Mouse (Mus musculus) bone marrow macrophage, adult 2 months (primary cell): ENCODE measurements around the gene Ddx41. TPM values are rescaled to one million over a fixed set of nuclear protein-coding genes. Genes with fewer than 3 reads are reported as not detected.

Source experiments
- H3K27ac ChIP-seq: 2 replicates; pipeline ENCODE4 v1.5.1; 2012; ENCODE audit warnings: low read depth, low read length; ENCODE audit not compliant: insufficient read depth
- H3K4me1 ChIP-seq: 2 replicates; pipeline ENCODE4 v1.6.1; 2012; ENCODE audit warnings: low read length; ENCODE audit not compliant: control insufficient read depth, insufficient read depth
- H3K4me3 ChIP-seq: 2 replicates; pipeline ENCODE4 v1.5.1; 2012; ENCODE audit warnings: mild to moderate bottlenecking, low read length, moderate library complexity; ENCODE audit not compliant: insufficient read depth
- CTCF ChIP-seq: IDR thresholded peaks from 2 replicates; pipeline ENCODE4 v1.5.1; 2012; ENCODE audit warnings: low read depth, mild to moderate bottlenecking, low read length, moderate library complexity
- POLR2A ChIP-seq: IDR thresholded peaks from 2 replicates; pipeline ENCODE4 v1.6.1; 2012; ENCODE audit warnings: mild to moderate bottlenecking, low read depth, low read length, borderline replicate concordance
- polyA plus RNA-seq: library from polyadenylated mRNA; stranded (reverse); fragments of >200 nt; gene quantifications from 2 replicates; pipeline ENCODE4 v1.2.4, GENCODE M21; 2012; ENCODE audit not compliant: missing spikeins, insufficient read depth, insufficient read length

Ddx41 gene
- polyA plus RNA-seq, 1 experiment, result 39.1 TPM

GRCm38 (mm10) chr13:55494883-55495621, 41.4 kb downstream of the Ddx41 start:
- Histone ChIP-seq H3K4me1 (no peaks in the 10 kb centered on the region), H3K27ac (no peak overlapping the region), H3K4me3 (no peak overlapping the region)
- TF ChIP-seq CTCF (no peak), POLR2A (no peak)

- no peak overlapping the region for H3K27ac ChIP-seq
- no peak overlapping the region for H3K4me3 ChIP-seq
- no peaks in the 10 kb centered on the region for H3K4me1 ChIP-seq
- TF ChIP-seq CTCF (no peak), POLR2A (no peak)
Measured at GRCm38 (mm10) chr13:55494257-55494656, 42.2 kb downstream of the Ddx41 start.

- no peaks in the 10 kb centered on the region for H3K4me1 ChIP-seq
- no peak within 1 kb of the TSS for H3K27ac ChIP-seq
- H3K4me3 ChIP-seq, result peak within 1 kb of the TSS; percentile 41
- TF ChIP-seq POLR2A (no peak), CTCF (no peak)
Measured at GRCm38 (mm10) chr13:55487578-55488498, 48.6 kb downstream of the Ddx41 start, which contains the start of gene Dbn1. Gene Dbn1 (minus strand): TSS chr13:55488111.

GRCm38 (mm10) chr13:55486916-55487577, 49.4 kb downstream of the Ddx41 start:
- Histone ChIP-seq H3K4me1 (no peaks in the 10 kb centered on the region), H3K27ac (no peak overlapping the region), H3K4me3 (0 out of 2 replicates have a peak overlapping the region, but pooled peaks have one; percentile 1)
- no peak for TF ChIP-seq POLR2A
- TF ChIP-seq CTCF, result no peak

GRCm38 (mm10) chr13:55486029-55486794, 50.2 kb downstream of the Ddx41 start:
- no peak overlapping the region for H3K27ac ChIP-seq
- no peaks in the 10 kb centered on the region for H3K4me1 ChIP-seq
- TF ChIP-seq CTCF (no peak), POLR2A (no peak)
- H3K4me3 ChIP-seq, result no peak overlapping the region

- no peak overlapping the region for H3K27ac ChIP-seq
- no peak for TF ChIP-seq POLR2A
- TF ChIP-seq CTCF, result no peak
- H3K4me1 ChIP-seq, result no peaks in the 10 kb centered on the region
- no peak overlapping the region for H3K4me3 ChIP-seq
Measured at GRCm38 (mm10) chr13:55484520-55485088, 51.9 kb downstream of the Ddx41 start.

GRCm38 (mm10) chr13:55483593-55483992, 52.9 kb downstream of the Ddx41 start:
- Histone ChIP-seq H3K27ac (no peak overlapping the region), H3K4me1 (peaks cover 6% of the 10 kb centered on the region), H3K4me3 (no peak overlapping the region)
- TF ChIP-seq POLR2A, result no peak
- TF ChIP-seq CTCF, result no peak

GRCm38 (mm10) chr13:55483071-55483470, 53.4 kb downstream of the Ddx41 start:
- Histone ChIP-seq H3K4me1 (peaks cover 10% of the 10 kb centered on the region), H3K27ac (no peak overlapping the region), H3K4me3 (no peak overlapping the region)
- TF ChIP-seq CTCF (no peak), POLR2A (no peak)
